Mouse (Mus musculus): ENCODE data around the gene Nup210l.

Nup210l gene

DNA sequence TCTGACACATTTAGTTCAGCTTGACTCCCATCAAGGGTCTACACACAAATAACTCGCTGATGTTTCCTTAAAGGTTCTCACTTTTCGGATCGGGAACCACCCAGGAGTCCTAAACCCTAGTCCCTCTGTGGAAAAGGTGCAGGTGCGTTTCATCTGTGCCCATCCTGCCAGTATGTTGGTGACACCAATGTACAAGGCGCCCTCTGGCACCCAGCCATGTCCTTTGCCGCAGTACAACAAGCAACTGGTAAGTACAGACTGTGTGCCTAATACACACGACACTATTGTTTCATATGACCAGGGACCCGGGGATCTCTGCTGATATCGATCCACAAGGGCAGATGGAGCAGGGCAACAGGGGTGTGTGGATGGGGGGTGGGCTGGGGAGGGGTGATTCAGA lies 55.8 kb downstream of the Nup210l start:
- no peak for DNase-seq (ENCODE audit: low read depth, low spot score)

GRCm38 (mm10) chr3:90161541-90161940 lies 57.6 kb downstream of the Nup210l start:
- DNase-seq (ENCODE audit: low read depth, low spot score): no peak

DNA sequence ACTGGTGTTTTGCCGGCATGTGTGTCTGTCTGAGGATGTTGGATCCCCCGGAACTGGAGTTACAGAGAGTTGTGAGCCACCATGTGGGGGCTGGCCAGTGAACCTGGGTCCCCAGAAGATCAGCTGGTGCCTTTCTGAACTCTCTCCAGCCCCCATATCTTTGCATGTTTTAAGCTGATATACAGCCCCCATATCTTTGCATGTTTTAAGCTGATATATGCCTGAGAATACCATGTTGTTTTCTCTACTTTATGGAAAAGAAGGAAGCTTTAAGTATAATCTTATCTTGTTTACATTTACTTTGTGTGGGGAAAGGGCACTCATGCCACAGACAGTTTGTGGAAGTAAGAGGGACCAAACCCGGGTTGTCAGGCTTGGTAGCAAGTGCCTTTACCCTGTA lies 75.6 kb downstream of the Nup210l start:
- no peak for DNase-seq (ENCODE audit: low read depth, low spot score)

DNA sequence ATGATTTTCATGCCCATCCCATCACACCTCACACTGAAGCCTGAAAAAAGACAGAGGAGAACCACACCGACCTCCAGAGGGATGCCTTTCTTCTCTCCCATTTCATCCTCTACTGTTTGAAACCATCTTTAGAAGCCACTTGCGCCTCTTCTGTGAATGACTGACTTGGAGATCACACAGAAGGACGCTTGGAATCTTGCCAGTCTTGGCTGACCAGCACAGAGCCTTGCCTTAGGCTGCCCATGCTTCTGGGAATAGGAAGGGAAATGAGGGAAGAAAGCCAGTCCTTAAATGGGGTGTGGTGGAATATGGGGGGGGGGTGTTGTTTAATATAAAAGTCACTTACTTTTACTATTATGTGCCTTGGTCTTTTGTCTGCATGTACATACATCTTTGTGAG lies 79.6 kb downstream of the Nup210l start:
- no peak for DNase-seq (ENCODE audit: low read depth, low spot score)

DNA sequence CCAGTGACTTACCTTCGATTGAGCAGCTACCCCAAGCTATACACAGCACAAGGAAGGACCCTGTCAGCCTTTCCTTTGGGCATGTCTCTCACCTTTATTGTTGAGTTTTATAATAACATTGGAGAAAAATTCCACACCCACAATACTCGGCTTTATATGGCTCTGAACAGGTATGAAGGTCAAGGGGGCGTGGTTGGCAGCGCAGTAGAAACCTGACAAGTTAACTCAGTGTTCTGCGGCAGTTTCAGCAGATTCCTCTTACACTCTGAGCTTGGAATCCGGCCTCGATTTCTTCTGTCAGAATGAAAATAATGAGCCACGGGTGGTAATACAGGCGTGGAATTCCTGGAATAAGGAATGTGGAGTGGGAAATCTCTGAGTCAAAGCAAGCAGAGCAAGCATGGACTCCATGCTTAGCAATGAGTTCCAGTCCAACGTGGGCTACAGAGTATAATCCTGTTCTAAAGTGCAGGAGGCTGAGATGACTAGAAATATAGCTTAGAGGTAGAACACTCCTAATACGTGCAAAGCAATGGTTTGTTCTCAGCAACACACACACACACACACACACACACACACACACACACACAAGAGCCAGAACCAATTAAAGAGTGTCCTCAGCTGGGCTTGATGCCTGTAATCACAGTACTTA lies 87.1 kb downstream of the Nup210l start:
- no peak for DNase-seq (ENCODE audit: low read depth, low spot score)

- no peak for DNase-seq (ENCODE audit: low read depth, low spot score)
Measured at GRCm38 (mm10) chr3:90194759-90195158, 90.8 kb downstream of the Nup210l start.

- DNase-seq (ENCODE audit: low read depth, low spot score): no peak
Measured at GRCm38 (mm10) chr3:90195644-90196043, 91.7 kb downstream of the Nup210l start.

GRCm38 (mm10) chr3:90197548-90197947 lies 93.6 kb downstream of the Nup210l start:
- DNase-seq (ENCODE audit: low read depth, low spot score): no peak

DNA sequence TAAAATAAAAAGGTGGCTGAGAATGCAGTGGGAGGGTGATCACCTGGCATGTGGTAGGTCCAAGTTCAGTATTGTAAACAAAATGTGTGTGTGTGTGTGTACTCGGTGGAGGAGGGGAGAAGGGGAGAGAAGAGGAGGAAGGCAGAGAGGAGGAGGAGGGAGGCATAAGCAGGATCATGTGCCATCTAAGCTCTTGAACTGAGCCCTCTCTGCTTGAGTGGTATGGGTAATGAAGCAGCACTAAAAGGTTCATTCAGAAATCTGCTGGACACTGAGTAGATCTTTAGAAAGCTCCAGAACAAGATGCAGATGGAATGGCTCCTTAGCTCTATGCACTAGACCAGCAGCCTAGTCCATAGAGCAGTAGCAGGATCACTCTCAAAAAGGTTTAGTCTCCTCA lies 99.0 kb downstream of the Nup210l start:
- DNase-seq (ENCODE audit: low read depth, low spot score): no peak

GRCm38 (mm10) chr3:90203619-90204018 lies 99.7 kb downstream of the Nup210l start:
- DNase-seq (ENCODE audit: low read depth, low spot score): no peak

GRCm38 (mm10) chr3:90204582-90204981 lies 100.7 kb downstream of the Nup210l start:
- DNase-seq (ENCODE audit: low read depth, low spot score): no peak

GRCm38 (mm10) chr3:90208662-90209061 lies 104.7 kb downstream of the Nup210l start:
- DNase-seq (ENCODE audit: low read depth, low spot score): no peak

DNA sequence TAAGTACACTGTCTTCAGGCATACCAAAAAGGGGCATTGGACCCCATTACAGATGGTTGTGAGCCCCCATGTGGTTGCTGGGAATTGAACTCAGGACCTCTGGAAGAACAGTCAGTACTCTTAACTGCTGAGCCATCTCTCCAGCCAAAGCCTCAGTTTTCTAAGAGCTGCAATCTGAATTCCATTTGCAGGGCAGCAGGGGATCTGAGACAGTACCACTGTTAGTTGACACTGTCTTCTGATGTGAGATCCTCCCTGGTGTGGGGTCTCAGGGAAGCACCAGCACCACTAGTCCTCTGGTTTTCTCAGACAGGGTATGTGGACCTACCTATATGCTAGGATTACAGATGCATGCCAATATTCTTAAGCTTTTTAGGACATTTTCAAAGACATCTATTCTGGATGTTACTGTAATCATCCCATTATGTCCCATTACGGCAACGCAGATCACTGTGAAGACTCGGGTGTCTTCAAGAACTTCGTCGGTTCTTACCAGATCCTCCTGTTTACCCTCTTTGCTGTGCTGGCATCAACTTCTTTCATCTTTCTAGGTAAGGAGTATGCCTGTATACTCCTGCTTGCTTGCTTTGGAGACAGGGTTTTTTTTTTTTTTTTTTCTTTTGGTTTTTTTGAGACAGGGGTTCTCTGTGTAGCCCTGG lies 106.1 kb downstream of the Nup210l start:
- DNase-seq (ENCODE audit: low read depth, low spot score): no peak

DNA sequence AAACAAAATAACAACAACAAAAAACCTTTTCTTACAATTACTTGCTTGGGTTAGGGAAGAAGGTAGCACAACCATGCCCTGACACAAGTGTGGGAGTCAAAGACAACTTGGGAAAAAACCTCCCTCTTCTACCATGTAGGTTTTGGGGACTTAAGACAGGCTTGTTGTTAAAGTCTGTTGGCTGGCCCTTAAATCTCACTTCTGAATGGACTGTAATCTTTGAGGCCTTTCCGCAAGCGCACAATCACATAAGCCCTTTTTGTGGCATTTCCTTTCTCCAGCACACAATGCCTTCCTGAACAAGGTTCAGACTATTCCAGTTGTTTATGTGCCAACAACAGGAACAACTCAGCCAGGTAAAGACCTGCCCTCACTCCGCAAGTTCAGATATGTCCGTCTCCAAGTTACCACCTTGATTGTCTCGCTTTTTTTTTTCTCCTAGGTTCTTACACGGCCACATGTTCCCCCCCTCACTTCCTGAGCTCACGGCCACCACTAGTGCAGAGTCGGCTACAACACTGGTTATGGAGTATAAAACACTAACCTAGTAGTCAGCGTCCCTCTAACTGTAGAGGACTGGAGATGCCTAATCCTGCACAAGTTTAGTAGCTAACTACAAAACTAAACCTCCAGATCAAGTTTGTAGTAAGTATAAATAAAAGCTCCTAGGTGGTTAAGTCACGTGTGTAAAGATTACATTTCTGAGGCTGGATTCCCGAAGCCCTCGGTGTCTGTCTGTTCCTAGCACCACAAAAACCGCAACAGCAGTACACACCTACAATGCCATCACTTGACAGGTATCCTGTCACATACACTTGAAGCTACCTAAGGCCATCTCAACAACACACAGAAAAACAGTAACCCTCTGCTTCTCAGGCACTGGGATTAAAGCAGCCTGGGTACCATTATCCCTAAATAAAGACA lies 107.8 kb downstream of the Nup210l start:
- DNase-seq (ENCODE audit: low read depth, low spot score): peak; percentile 66

DNA sequence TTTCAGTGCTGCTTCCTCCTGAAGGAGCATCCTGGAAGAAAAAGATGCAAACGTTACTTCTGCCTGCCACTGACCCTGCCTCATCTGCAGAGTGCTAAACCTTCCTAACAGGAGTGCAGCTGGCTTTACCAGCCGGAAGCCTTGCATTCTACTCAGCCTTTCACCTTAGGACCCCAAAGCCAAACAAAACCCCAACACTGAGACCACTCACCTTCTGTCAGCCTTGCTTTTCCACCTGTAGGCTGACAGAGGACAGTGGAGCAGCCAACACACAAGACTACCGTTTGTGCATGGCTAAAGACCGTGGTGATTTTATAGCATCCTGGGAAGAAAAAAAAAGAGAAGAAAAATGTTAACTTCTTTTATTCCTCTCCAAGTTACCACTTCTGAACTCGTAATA lies 108.8 kb downstream of the Nup210l start:
- peak; percentile 29 for DNase-seq (ENCODE audit: low read depth, low spot score)

GRCm38 (mm10) chr3:90213377-90213866 lies 109.5 kb downstream of the Nup210l start, which contains the start of the genes Rps27 and Rab13:
Rps27 (minus strand) TSS chr3:90213651.
Rab13 (plus strand) TSS chr3:90213695.
- DNase-seq (ENCODE audit: low read depth, low spot score): peak; percentile 96

- DNase-seq (ENCODE audit: low read depth, low spot score): no peak
Measured at GRCm38 (mm10) chr3:90213956-90214684, 110.2 kb downstream of the Nup210l start.

DNA sequence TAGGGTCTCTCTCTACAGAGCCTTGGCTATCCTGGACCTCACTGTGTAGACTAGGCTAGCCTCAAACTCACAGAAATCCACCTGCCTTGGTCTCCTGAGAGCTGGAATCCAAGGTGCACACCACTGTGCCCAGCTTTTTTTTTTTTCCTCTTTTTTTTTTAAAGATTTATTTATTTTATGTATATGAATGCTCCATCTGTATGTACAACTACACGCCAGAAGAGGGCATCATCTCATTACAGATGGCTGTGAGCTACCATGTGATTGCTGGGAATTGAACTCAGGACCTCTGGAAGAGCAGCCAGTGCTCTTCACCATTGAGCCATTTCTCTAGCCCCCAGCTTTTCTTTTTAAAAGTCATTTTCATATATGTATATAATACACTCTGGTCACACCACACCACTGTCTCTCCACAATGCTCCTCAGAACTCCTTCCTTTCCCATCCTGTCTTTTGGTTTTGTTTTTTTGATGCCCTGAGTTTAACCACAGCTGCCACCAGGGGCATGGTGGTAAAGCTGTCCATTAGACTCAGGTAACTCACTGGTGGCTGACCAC lies 112.0 kb downstream of the Nup210l start:
- DNase-seq (ENCODE audit: low read depth, low spot score): peak; percentile 51

DNA sequence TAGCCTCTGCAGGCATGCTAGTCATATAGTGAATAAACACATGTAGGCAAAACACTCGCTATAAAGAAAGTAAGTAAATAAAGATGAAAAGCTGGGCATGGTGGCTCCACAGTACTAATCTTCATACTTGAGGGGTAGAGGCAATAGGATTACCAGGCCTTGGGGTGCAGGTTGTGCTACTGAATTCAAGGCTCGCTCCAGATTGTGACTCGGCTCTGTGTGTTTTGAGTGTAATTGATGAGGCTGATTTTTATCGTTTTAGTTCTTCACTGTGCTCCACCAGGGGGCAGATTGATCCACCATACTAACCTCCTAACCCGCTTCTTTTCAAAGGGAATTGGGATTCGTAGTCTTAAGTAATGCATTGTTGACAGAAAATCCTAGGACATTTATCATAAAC lies 116.2 kb downstream of the Nup210l start:
- peak; percentile 63 for DNase-seq (ENCODE audit: low read depth, low spot score)

DNA sequence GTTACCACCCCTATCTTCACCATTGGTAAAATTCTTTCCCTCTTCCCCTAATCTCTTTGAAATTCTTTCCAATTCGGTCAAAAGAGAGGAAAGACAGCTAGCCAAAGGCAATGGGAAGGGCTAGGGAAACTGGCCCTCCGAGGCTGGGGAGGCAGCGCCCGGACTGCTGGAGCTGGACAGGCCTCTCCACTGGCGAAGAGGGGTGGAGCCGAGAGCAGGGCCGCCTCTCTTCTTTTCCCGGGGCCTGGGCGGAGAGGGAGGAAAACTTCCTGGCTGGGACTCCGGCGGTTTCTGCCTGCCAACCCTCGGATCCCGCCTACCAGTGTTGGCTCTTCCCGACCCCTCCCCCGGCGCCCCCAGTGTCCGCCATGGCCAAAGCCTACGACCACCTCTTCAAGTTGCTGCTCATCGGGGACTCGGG lies 116.6 kb downstream of the Nup210l start:
- no peak for DNase-seq (ENCODE audit: low read depth, low spot score)

GRCm38 (mm10) chr3:90221123-90221522 lies 117.2 kb downstream of the Nup210l start:
- DNase-seq (ENCODE audit: low read depth, low spot score): no peak
